Mouse (Mus musculus): ENCODE data around the gene RPS10-NUDT3. TPM values are rescaled to one million over a fixed set of nuclear protein-coding genes. Genes with fewer than 3 reads are reported as not detected.
"Not testable (repeated sequence)": the region's sequence is repeated elsewhere in the genome, so short reads cannot be mapped to it uniquely, and the experiment has no call there.

RPS10-NUDT3 gene
- polyA plus RNA-seq, 1 experiment from 2014 or later, result not detected

- Histone ChIP-seq H3K4me3 (ENCODE audit: low read length) (no peak overlapping the region), H3K27ac (ENCODE audit: low read length) (no peak overlapping the region), H3K27me3 (ENCODE audit: control insufficient read depth, insufficient read depth, low read length) (no peaks in the 10 kb centered on the region), H3K4me2 (ENCODE audit: low read depth, low read length) (no peak overlapping the region), H3K36me3 (ENCODE audit: control insufficient read depth, insufficient read depth) (no peaks in the 10 kb centered on the region), H3K9me3 (replicated peaks; ENCODE audit: control insufficient read depth, low read length) (peaks cover 3% of the 10 kb centered on the region), H3K9ac (ENCODE audit: low read length) (no peak overlapping the region), H3K4me1 (ENCODE audit: control insufficient read depth, insufficient read depth, low read length) (peaks cover 5% of the 10 kb centered on the region; the same call in 1 of the 2 replicates)
- WGBS, result 27% methylated on average over 7 of the region's 7 CpGs
- no peak for ATAC-seq (replicated peaks; ENCODE audit: extremely low read depth, insufficient read depth, low FRiP score)
These were observed 10.8 kb upstream of the RPS10-NUDT3 start for GRCm38 (mm10) chr17:27645807-27646206.

GRCm38 (mm10) chr17:27644572-27644971, 9.6 kb upstream of the RPS10-NUDT3 start:
- Histone ChIP-seq H3K36me3 (ENCODE audit: control insufficient read depth, insufficient read depth) (no peaks in the 10 kb centered on the region), H3K27me3 (ENCODE audit: control insufficient read depth, insufficient read depth, low read length) (no peaks in the 10 kb centered on the region), H3K4me3 (ENCODE audit: low read length) (no peak overlapping the region), H3K9me3 (replicated peaks; ENCODE audit: control insufficient read depth, low read length) (no peaks in the 10 kb centered on the region), H3K4me2 (ENCODE audit: low read depth, low read length) (no peak overlapping the region), H3K9ac (ENCODE audit: low read length) (no peak overlapping the region), H3K27ac (ENCODE audit: low read length) (no peak overlapping the region), H3K4me1 (ENCODE audit: control insufficient read depth, insufficient read depth, low read length) (peaks cover 5% of the 10 kb centered on the region; the same call in 1 of the 2 replicates)
- no peak for ATAC-seq (replicated peaks; ENCODE audit: extremely low read depth, insufficient read depth, low FRiP score)
- WGBS, result 49% methylated on average over 2 of the region's 2 CpGs

- H3K4me3 ChIP-seq (ENCODE audit: low read length), result no peak overlapping the region
- ATAC-seq (replicated peaks; ENCODE audit: extremely low read depth, insufficient read depth, low FRiP score), result no peak
- WGBS, result 83% methylated on average over 9 of the region's 9 CpGs
- H3K36me3 ChIP-seq (ENCODE audit: control insufficient read depth, insufficient read depth), result no peaks in the 10 kb centered on the region
- H3K9me3 ChIP-seq (replicated peaks; ENCODE audit: control insufficient read depth, low read length), result no peaks in the 10 kb centered on the region
- no peak overlapping the region for H3K4me2 ChIP-seq (ENCODE audit: low read depth, low read length)
- peaks cover 5% of the 10 kb centered on the region; the same call in 1 of the 2 replicates for H3K4me1 ChIP-seq (ENCODE audit: control insufficient read depth, insufficient read depth, low read length)
- H3K27ac ChIP-seq (ENCODE audit: low read length), result no peak overlapping the region
- no peaks in the 10 kb centered on the region for H3K27me3 ChIP-seq (ENCODE audit: control insufficient read depth, insufficient read depth, low read length)
- H3K9ac ChIP-seq (ENCODE audit: low read length), result no peak overlapping the region
These were observed 8.7 kb upstream of the RPS10-NUDT3 start for GRCm38 (mm10) chr17:27643756-27644155.

- Histone ChIP-seq H3K9ac (ENCODE audit: low read length) (no peak overlapping the region), H3K9me3 (replicated peaks; ENCODE audit: control insufficient read depth, low read length) (no peaks in the 10 kb centered on the region), H3K4me1 (ENCODE audit: control insufficient read depth, insufficient read depth, low read length) (peaks cover 5% of the 10 kb centered on the region; the same call in 1 of the 2 replicates), H3K4me2 (ENCODE audit: low read depth, low read length) (no peak overlapping the region), H3K36me3 (ENCODE audit: control insufficient read depth, insufficient read depth) (no peaks in the 10 kb centered on the region), H3K27me3 (ENCODE audit: control insufficient read depth, insufficient read depth, low read length) (no peaks in the 10 kb centered on the region), H3K27ac (ENCODE audit: low read length) (no peak overlapping the region), H3K4me3 (ENCODE audit: low read length) (no peak overlapping the region)
- no peak for ATAC-seq (replicated peaks; ENCODE audit: extremely low read depth, insufficient read depth, low FRiP score)
- WGBS, result 32% methylated on average over 6 of the region's 6 CpGs
These were observed 8.1 kb upstream of the RPS10-NUDT3 start for GRCm38 (mm10) chr17:27643101-27643500.

DNA sequence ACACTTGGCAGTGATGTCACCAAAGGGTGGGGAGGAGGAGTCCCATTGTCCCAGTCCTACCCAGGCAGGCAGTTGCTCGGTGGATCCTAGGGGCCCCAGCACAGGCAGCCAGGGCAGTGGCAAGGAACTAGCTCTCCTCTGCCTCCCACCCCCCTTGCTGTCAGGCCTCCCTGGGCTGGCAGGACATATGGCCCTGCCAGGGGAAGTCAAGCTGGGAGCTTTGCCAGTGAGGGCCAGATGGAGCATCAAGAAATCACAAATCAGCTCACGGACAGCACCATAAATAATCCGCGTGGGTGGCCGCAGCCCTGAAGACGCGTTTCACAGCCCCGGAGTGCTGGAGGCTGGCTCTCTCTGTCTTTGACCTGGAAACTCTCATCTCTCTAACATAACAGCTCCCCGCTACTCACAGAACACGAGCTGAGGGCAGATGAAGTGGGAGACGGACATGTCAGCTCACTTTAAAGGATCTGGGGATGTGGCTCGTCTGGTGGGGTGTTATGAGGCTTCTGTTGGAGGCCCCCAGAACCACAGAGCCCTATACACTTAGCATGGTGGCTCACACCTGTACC, 7.6 kb upstream of the RPS10-NUDT3 start:
- Histone ChIP-seq H3K4me3 (ENCODE audit: low read length) (no peak overlapping the region), H3K4me2 (ENCODE audit: low read depth, low read length) (peak overlapping the region; percentile 26), H3K9ac (ENCODE audit: low read length) (peak overlapping the region; percentile 21; the same call in 1 of the 2 replicates), H3K9me3 (replicated peaks; ENCODE audit: control insufficient read depth, low read length) (no peaks in the 10 kb centered on the region), H3K27ac (ENCODE audit: low read length) (no peak overlapping the region), H3K4me1 (ENCODE audit: control insufficient read depth, insufficient read depth, low read length) (peaks cover 5% of the 10 kb centered on the region; the same call in 1 of the 2 replicates), H3K36me3 (ENCODE audit: control insufficient read depth, insufficient read depth) (no peaks in the 10 kb centered on the region), H3K27me3 (ENCODE audit: control insufficient read depth, insufficient read depth, low read length) (no peaks in the 10 kb centered on the region)
- 14% methylated on average over 12 of the region's 12 CpGs for WGBS
- peak; percentile 46; the same call in 1 of the 2 replicates for ATAC-seq (replicated peaks; ENCODE audit: extremely low read depth, insufficient read depth, low FRiP score)

DNA sequence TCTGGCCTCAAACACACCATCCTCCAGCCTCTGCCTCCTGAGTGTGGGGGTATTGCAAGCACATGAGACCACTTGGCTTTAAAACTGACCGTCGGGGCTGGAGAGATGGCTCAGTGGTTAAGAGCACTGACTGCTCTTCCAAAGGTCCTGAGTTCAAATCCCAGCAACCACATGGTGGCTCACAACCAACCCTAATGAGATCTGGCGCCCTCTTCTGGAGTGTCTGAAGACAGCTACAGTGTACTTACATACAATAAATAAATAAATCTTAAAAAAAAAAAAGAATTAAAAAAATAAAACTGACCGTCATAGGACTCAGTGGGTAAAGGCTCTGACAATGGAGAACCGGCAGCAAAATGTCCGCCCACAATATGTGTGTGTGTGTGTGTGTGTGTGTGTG, 4.8 kb upstream of the RPS10-NUDT3 start:
- not testable (repeated sequence) for H3K9me3 ChIP-seq (replicated peaks; ENCODE audit: control insufficient read depth, low read length); H3K9ac ChIP-seq (ENCODE audit: low read length); H3K4me3 ChIP-seq (ENCODE audit: low read length); H3K36me3 ChIP-seq (ENCODE audit: control insufficient read depth, insufficient read depth); H3K27me3 ChIP-seq (ENCODE audit: control insufficient read depth, insufficient read depth, low read length); H3K27ac ChIP-seq (ENCODE audit: low read length); H3K4me2 ChIP-seq (ENCODE audit: low read depth, low read length); ATAC-seq (replicated peaks; ENCODE audit: extremely low read depth, insufficient read depth, low FRiP score)
- peaks cover 13% of the 10 kb centered on the region for H3K4me1 ChIP-seq (ENCODE audit: control insufficient read depth, insufficient read depth, low read length)
- WGBS, result 91% methylated on average over 6 of the region's 6 CpGs

GRCm38 (mm10) chr17:27638921-27639332, 3.9 kb upstream of the RPS10-NUDT3 start:
- no peaks in the 10 kb centered on the region for H3K27me3 ChIP-seq (ENCODE audit: control insufficient read depth, insufficient read depth, low read length)
- no peak overlapping the region for H3K27ac ChIP-seq (ENCODE audit: low read length)
- peaks cover 14% of the 10 kb centered on the region for H3K4me1 ChIP-seq (ENCODE audit: control insufficient read depth, insufficient read depth, low read length)
- H3K4me2 ChIP-seq (ENCODE audit: low read depth, low read length), result no peak overlapping the region
- H3K36me3 ChIP-seq (ENCODE audit: control insufficient read depth, insufficient read depth), result no peaks in the 10 kb centered on the region
- ATAC-seq (replicated peaks; ENCODE audit: extremely low read depth, insufficient read depth, low FRiP score), result no peak
- WGBS, result 72% methylated on average over 20 of the region's 20 CpGs
- H3K9me3 ChIP-seq (replicated peaks; ENCODE audit: control insufficient read depth, low read length), result no peaks in the 10 kb centered on the region
- no peak overlapping the region for H3K4me3 ChIP-seq (ENCODE audit: low read length)
- H3K9ac ChIP-seq (ENCODE audit: low read length), result no peak overlapping the region

GRCm38 (mm10) chr17:27637333-27637732, 2.3 kb upstream of the RPS10-NUDT3 start:
- H3K27ac ChIP-seq (ENCODE audit: low read length), result no peak overlapping the region; the same call in 1 of the 2 replicates
- peaks cover 2% of the 10 kb centered on the region for H3K36me3 ChIP-seq (ENCODE audit: control insufficient read depth, insufficient read depth)
- no peaks in the 10 kb centered on the region for H3K27me3 ChIP-seq (ENCODE audit: control insufficient read depth, insufficient read depth, low read length)
- H3K9ac ChIP-seq (ENCODE audit: low read length), result no peak overlapping the region
- ATAC-seq (replicated peaks; ENCODE audit: extremely low read depth, insufficient read depth, low FRiP score), result no peak
- H3K4me1 ChIP-seq (ENCODE audit: control insufficient read depth, insufficient read depth, low read length), result peaks cover 25% of the 10 kb centered on the region
- WGBS, result 37% methylated on average over 9 of the region's 9 CpGs
- no peak overlapping the region for H3K4me2 ChIP-seq (ENCODE audit: low read depth, low read length)
- no peak overlapping the region for H3K4me3 ChIP-seq (ENCODE audit: low read length)
- no peaks in the 10 kb centered on the region for H3K9me3 ChIP-seq (replicated peaks; ENCODE audit: control insufficient read depth, low read length)

DNA sequence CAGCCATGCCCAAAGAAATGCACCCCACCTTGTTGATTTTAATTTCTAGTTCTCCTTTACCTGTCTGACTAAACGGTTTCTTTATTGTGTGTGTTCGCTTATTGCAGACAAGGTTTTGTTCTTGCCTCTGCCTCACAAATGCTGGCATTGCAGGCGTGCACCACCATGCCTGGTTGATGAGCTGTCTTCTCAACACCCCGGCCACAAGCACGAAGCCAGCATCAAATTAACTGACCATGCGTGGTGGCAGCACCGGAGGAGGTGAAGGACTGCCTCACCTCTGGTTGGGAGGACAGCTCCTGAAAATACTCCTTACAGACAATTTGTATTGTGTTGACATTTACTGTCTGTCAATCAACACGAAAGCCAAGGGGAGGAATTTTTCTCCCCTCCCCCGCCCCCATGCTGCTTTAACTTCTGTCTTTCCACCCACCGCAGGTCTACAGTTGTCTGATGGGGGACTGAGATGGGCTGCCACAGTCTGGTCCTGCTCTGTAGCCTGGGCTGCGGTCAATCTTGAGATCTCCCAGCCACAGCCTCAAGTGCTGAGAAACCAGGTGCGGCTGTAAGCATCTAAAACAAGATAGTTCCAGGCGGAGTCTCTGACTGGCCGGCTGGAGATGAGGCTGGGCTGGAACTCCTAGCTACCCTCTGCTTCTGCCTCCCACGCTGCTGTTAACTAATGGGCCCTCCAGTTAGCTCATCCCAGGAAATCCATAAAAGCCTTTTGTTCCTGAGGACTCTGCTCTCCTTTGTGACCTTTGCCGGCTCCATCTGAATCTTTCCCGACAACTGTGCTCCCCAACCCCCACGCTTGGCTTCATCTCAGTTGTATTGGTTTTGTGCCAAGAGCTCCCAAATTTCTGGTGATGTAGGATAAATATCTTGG, 1.4 kb upstream of the RPS10-NUDT3 start, which contains the start of gene Rps10:
Rps10 (minus strand) TSS at position 538 of the 889 bp plus-strand sequence.
- WGBS, result 45% methylated on average over 18 of the region's 18 CpGs
- peak within 1 kb of the TSS; percentile 96 for H3K4me3 ChIP-seq (ENCODE audit: low read length)
- peaks cover 11% of the 10 kb centered on the region for H3K36me3 ChIP-seq (ENCODE audit: control insufficient read depth, insufficient read depth)
- ATAC-seq (replicated peaks; ENCODE audit: extremely low read depth, insufficient read depth, low FRiP score), result no peak
- H3K9ac ChIP-seq (ENCODE audit: low read length), result peak within 1 kb of the TSS; percentile 70
- H3K27ac ChIP-seq (ENCODE audit: low read length), result peak within 1 kb of the TSS; percentile 79
- no peaks in the 10 kb centered on the region for H3K27me3 ChIP-seq (ENCODE audit: control insufficient read depth, insufficient read depth, low read length)
- H3K9me3 ChIP-seq (replicated peaks; ENCODE audit: control insufficient read depth, low read length), result no peaks in the 10 kb centered on the region
- H3K4me2 ChIP-seq (ENCODE audit: low read depth, low read length), result peak within 1 kb of the TSS; percentile 95
- H3K4me1 ChIP-seq (ENCODE audit: control insufficient read depth, insufficient read depth, low read length), result peaks cover 25% of the 10 kb centered on the region
